Comparison of ENCODE assay signal across 8 mouse cellular contexts in genomic region chr16:35154641-35155390, GRCm38 (mm10). TPM values are rescaled to one million over a fixed set of nuclear protein-coding genes. Genes with fewer than 3 reads are reported as not detected.
A peak's percentile ranks its signal among the peaks of the same experiment; 100 is the strongest.
DNase-seq lines count a peak whose midpoint lies in the region; ATAC-seq lines count a peak whose summit lies in the region.

Adcy5 (plus strand) TSS chr16:35154877.

- peak within 1 kb of the TSS; percentile 72 for H3K4me3 ChIP-seq in heart, embryonic 12.5 days
- H3K4me3 ChIP-seq in lung, embryonic 16.5 days (ENCODE audit: low read length), result peak within 1 kb of the TSS; percentile 67

- peak; percentile 21 for DNase-seq in urinary bladder, postnatal 14 days (ENCODE audit: low spot score)
- DNase-seq in urinary bladder, postnatal 10 days (ENCODE audit: low spot score), result no peak
- DNase-seq in embryo, embryonic 10.5 days (ENCODE audit: low spot score), result peak; percentile 65
- no peak for DNase-seq in large intestine, adult 2 months (ENCODE audit: low read depth, low spot score)
- DNase-seq in splenic B cell, adult 2 months (ENCODE audit: low read depth, low spot score), result peak; percentile 9
- no peak for DNase-seq in ovary, adult 18-20 months (ENCODE audit: low spot score)

- no peaks in the 10 kb centered on the region for H3K9me3 ChIP-seq in heart, embryonic 12.5 days (replicated peaks)
- no peaks in the 10 kb centered on the region for H3K9me3 ChIP-seq in lung, embryonic 16.5 days (ENCODE audit: control insufficient read depth, low read length)

- H3K27me3 ChIP-seq in heart, embryonic 12.5 days (replicated peaks), result peaks cover 59% of the 10 kb centered on the region
- peaks cover 50% of the 10 kb centered on the region for H3K27me3 ChIP-seq in lung, embryonic 16.5 days (ENCODE audit: control insufficient read depth, insufficient read depth, low read depth, low read length)
- H3K27me3 ChIP-seq in splenic B cell, adult 2 months (ENCODE audit: control insufficient read depth, insufficient read depth, low read length, poor library complexity, severe bottlenecking), result no peaks in the 10 kb centered on the region

- H3K36me3 ChIP-seq in heart, embryonic 12.5 days, result no peaks in the 10 kb centered on the region; the same call in 1 of the 2 replicates
- H3K36me3 ChIP-seq in lung, embryonic 16.5 days (ENCODE audit: control insufficient read depth, insufficient read depth, low read length), result no peaks in the 10 kb centered on the region
- no peaks in the 10 kb centered on the region for H3K36me3 ChIP-seq in splenic B cell, adult 2 months (ENCODE audit: control insufficient read depth, insufficient read depth, low read length, poor library complexity, severe bottlenecking)

- peak within 1 kb of the TSS; percentile 86 for H3K27ac ChIP-seq in heart, embryonic 12.5 days (ENCODE audit: poor library complexity, severe bottlenecking)
- H3K27ac ChIP-seq in lung, embryonic 16.5 days (ENCODE audit: low read length), result peak within 1 kb of the TSS; percentile 53

- H3K4me2 ChIP-seq in heart, embryonic 12.5 days, result peak within 1 kb of the TSS; percentile 85
- peak within 1 kb of the TSS; percentile 99 for H3K4me2 ChIP-seq in lung, embryonic 16.5 days (ENCODE audit: low read depth, low read length)

- peaks cover 55% of the 10 kb centered on the region for H3K4me1 ChIP-seq in heart, embryonic 12.5 days (replicated peaks)
- peaks cover 14% of the 10 kb centered on the region for H3K4me1 ChIP-seq in lung, embryonic 16.5 days (replicated peaks; ENCODE audit: control insufficient read depth, insufficient read depth, low read length)

- ATAC-seq in heart, embryonic 12.5 days (ENCODE audit: insufficient number of reproducible peaks, low FRiP score), result peak; percentile 51; the same call in 1 of the 2 replicates
- peak; percentile 67 for ATAC-seq in lung, embryonic 16.5 days (ENCODE audit: low read depth)

- H3K9ac ChIP-seq in heart, embryonic 12.5 days, result peak within 1 kb of the TSS; percentile 83
- H3K9ac ChIP-seq in lung, embryonic 16.5 days (ENCODE audit: low read length), result peak within 1 kb of the TSS; percentile 71

- under 1% methylated on average over 53 of the region's 104 CpGs for WGBS in heart, embryonic 12.5 days
- 1% methylated on average over 88 of the region's 104 CpGs for WGBS in large intestine, adult 2 months
- under 1% methylated on average over 50 of the region's 104 CpGs for WGBS in lung, embryonic 16.5 days

RNA-seq across cellular contexts. Expression of gene Adcy5, which starts in this region (rescaled TPM):
- 7.8 and 8.3 TPM in 2 replicates for polyA plus RNA-seq in heart, embryonic 12.5 days (2016; fragmentation: Nextera tagmentation; extraction: Ambion mirVana)
- polyA plus RNA-seq in large intestine, adult 2 months (2012; rRNA removed), result 12.1 and 14.7 TPM in 2 replicates
- polyA plus RNA-seq in lung, embryonic 16.5 days (2015; fragmentation: Nextera tagmentation; extraction: Ambion mirVana), result 1.4 and 1.5 TPM in 2 replicates

Comparison
In these comparisons a context has a peak if more than half of its experiments do, and no peak if none do; other contexts are left out.
1. DNase-seq: peak in urinary bladder, postnatal 14 days (single experiment), embryo, embryonic 10.5 days (single experiment) and splenic B cell, adult 2 months (single experiment); none in urinary bladder, postnatal 10 days (single experiment), large intestine, adult 2 months (single experiment) and ovary, adult 18-20 months (single experiment).